Mouse (Mus musculus) stomach, postnatal 0 days (tissue): ENCODE measurements around the gene Ash1l.

ENCODE experiments used
- CTCF ChIP-seq: IDR thresholded peaks from 2 replicates; pipeline ENCODE4 v1.5.1; 2016; ENCODE audit warnings: antibody characterized with exemption, low read depth, mild to moderate bottlenecking, moderate library complexity
- EP300 ChIP-seq: optimal IDR thresholded peaks from 2 replicates; pipeline ENCODE3; 2016; ENCODE audit warnings: antibody characterized with exemption

DNA sequence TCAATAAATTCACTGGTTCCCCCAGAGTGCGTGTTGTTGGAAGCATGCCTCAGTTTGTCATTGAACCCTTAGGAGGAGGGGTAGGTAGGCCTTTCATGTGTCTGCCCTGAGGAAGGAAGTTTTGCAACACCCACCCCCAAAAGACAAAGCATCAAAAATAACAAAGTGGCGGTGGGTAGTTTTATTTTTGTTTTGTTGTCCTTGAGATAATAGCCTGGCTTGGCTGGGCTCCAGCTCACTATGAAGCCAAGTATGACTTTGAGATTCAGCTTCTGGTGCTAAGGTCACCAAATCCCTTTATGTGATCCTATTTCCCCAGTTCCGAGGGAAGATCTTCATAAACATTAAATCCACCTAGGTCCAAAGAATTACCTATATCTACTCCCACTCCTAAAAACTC, 173.8 kb downstream of the Ash1l start:
- TF ChIP-seq CTCF: no peak
- no peak for TF ChIP-seq EP300
